Mouse (Mus musculus): ENCODE measurements around the gene Arhgap18. TPM values are rescaled to one million over a fixed set of nuclear protein-coding genes. Genes with fewer than 3 reads are reported as not detected.

Gene Arhgap18
- polyA plus RNA-seq, 1 experiment: 149 TPM

- TF ChIP-seq POLR2A (IDR thresholded peaks at IDR 0.05; ENCODE audit: borderline replicate concordance, low read depth, low read length) (no peak), CTCF (IDR thresholded peaks at IDR 0.05; ENCODE audit: low read depth, low read length) (no peak)
- Histone ChIP-seq H3K27ac (ENCODE audit: insufficient read depth, low read depth, low read length) (no peak overlapping the region), H3K4me1 (ENCODE audit: control insufficient read depth, insufficient read depth, low read length) (no peaks in the 10 kb centered on the region), H3K4me3 (ENCODE audit: insufficient read depth, low read length) (no peak overlapping the region)
Observed at GRCm38 (mm10) chr10:26889226-26889625, 136.0 kb downstream of the Arhgap18 start.

GRCm38 (mm10) chr10:26889754-26890153 is 136.5 kb downstream of the Arhgap18 start:
- H3K4me3 ChIP-seq (ENCODE audit: insufficient read depth, low read length): no peak overlapping the region
- no peaks in the 10 kb centered on the region for H3K4me1 ChIP-seq (ENCODE audit: control insufficient read depth, insufficient read depth, low read length)
- TF ChIP-seq POLR2A (IDR thresholded peaks at IDR 0.05; ENCODE audit: borderline replicate concordance, low read depth, low read length) (no peak), CTCF (IDR thresholded peaks at IDR 0.05; ENCODE audit: low read depth, low read length) (no peak)
- no peak overlapping the region for H3K27ac ChIP-seq (ENCODE audit: insufficient read depth, low read depth, low read length)

- Histone ChIP-seq H3K4me3 (ENCODE audit: insufficient read depth, low read length) (no peak overlapping the region), H3K27ac (ENCODE audit: insufficient read depth, low read depth, low read length) (no peak overlapping the region), H3K4me1 (ENCODE audit: control insufficient read depth, insufficient read depth, low read length) (peaks cover under 1% of the 10 kb centered on the region)
- TF ChIP-seq CTCF (IDR thresholded peaks at IDR 0.05; ENCODE audit: low read depth, low read length): peak; percentile 70
- TF ChIP-seq POLR2A (IDR thresholded peaks at IDR 0.05; ENCODE audit: borderline replicate concordance, low read depth, low read length): no peak
Observed at GRCm38 (mm10) chr10:26890269-26890955, 137.2 kb downstream of the Arhgap18 start.

- no peak for TF ChIP-seq CTCF (IDR thresholded peaks at IDR 0.05; ENCODE audit: low read depth, low read length)
- no peak overlapping the region for H3K4me3 ChIP-seq (ENCODE audit: insufficient read depth, low read length)
- H3K4me1 ChIP-seq (ENCODE audit: control insufficient read depth, insufficient read depth, low read length): peaks cover 6% of the 10 kb centered on the region
- H3K27ac ChIP-seq (ENCODE audit: insufficient read depth, low read depth, low read length): no peak overlapping the region
Observed at GRCm38 (mm10) chr10:26893091-26893490, 139.9 kb downstream of the Arhgap18 start.

GRCm38 (mm10) chr10:26895726-26896125 is 142.5 kb downstream of the Arhgap18 start:
- Histone ChIP-seq H3K4me1 (ENCODE audit: control insufficient read depth, insufficient read depth, low read length) (peaks cover 9% of the 10 kb centered on the region), H3K27ac (ENCODE audit: insufficient read depth, low read depth, low read length) (peak overlapping the region; percentile 34; the same call in 1 of the 2 replicates), H3K4me3 (ENCODE audit: insufficient read depth, low read length) (no peak overlapping the region)
- no peak for TF ChIP-seq POLR2A (IDR thresholded peaks at IDR 0.05; ENCODE audit: borderline replicate concordance, low read depth, low read length)
- no peak for TF ChIP-seq CTCF (IDR thresholded peaks at IDR 0.05; ENCODE audit: low read depth, low read length)

- Histone ChIP-seq H3K27ac (ENCODE audit: insufficient read depth, low read depth, low read length) (no peak overlapping the region), H3K4me1 (ENCODE audit: control insufficient read depth, insufficient read depth, low read length) (peaks cover 8% of the 10 kb centered on the region), H3K4me3 (ENCODE audit: insufficient read depth, low read length) (no peak overlapping the region)
- TF ChIP-seq CTCF (IDR thresholded peaks at IDR 0.05; ENCODE audit: low read depth, low read length) (no peak), POLR2A (IDR thresholded peaks at IDR 0.05; ENCODE audit: borderline replicate concordance, low read depth, low read length) (no peak)
Observed at GRCm38 (mm10) chr10:26900426-26900825, 147.2 kb downstream of the Arhgap18 start.

GRCm38 (mm10) chr10:26903781-26904180 is 150.6 kb downstream of the Arhgap18 start:
- H3K4me1 ChIP-seq (ENCODE audit: control insufficient read depth, insufficient read depth, low read length): peaks cover 2% of the 10 kb centered on the region; the same call in 1 of the 2 replicates
- TF ChIP-seq CTCF (IDR thresholded peaks at IDR 0.05; ENCODE audit: low read depth, low read length) (no peak), POLR2A (IDR thresholded peaks at IDR 0.05; ENCODE audit: borderline replicate concordance, low read depth, low read length) (no peak)
- H3K27ac ChIP-seq (ENCODE audit: insufficient read depth, low read depth, low read length): no peak overlapping the region
- H3K4me3 ChIP-seq (ENCODE audit: insufficient read depth, low read length): no peak overlapping the region

GRCm38 (mm10) chr10:26911176-26911575 is 158.0 kb downstream of the Arhgap18 start:
- TF ChIP-seq CTCF (IDR thresholded peaks at IDR 0.05; ENCODE audit: low read depth, low read length) (no peak), POLR2A (IDR thresholded peaks at IDR 0.05; ENCODE audit: borderline replicate concordance, low read depth, low read length) (no peak)
- H3K4me3 ChIP-seq (ENCODE audit: insufficient read depth, low read length): no peak overlapping the region
- no peak overlapping the region for H3K27ac ChIP-seq (ENCODE audit: insufficient read depth, low read depth, low read length)
- H3K4me1 ChIP-seq (ENCODE audit: control insufficient read depth, insufficient read depth, low read length): no peaks in the 10 kb centered on the region

- Histone ChIP-seq H3K27ac (ENCODE audit: insufficient read depth, low read depth, low read length) (no peak overlapping the region), H3K4me3 (ENCODE audit: insufficient read depth, low read length) (no peak overlapping the region), H3K4me1 (ENCODE audit: control insufficient read depth, insufficient read depth, low read length) (no peaks in the 10 kb centered on the region)
- TF ChIP-seq POLR2A (IDR thresholded peaks at IDR 0.05; ENCODE audit: borderline replicate concordance, low read depth, low read length) (no peak), CTCF (IDR thresholded peaks at IDR 0.05; ENCODE audit: low read depth, low read length) (no peak)
Observed at GRCm38 (mm10) chr10:26912112-26912797, 159.0 kb downstream of the Arhgap18 start.

- Histone ChIP-seq H3K4me1 (ENCODE audit: control insufficient read depth, insufficient read depth, low read length) (no peaks in the 10 kb centered on the region), H3K27ac (ENCODE audit: insufficient read depth, low read depth, low read length) (no peak overlapping the region), H3K4me3 (ENCODE audit: insufficient read depth, low read length) (no peak overlapping the region)
- no peak for TF ChIP-seq CTCF (IDR thresholded peaks at IDR 0.05; ENCODE audit: low read depth, low read length)
- no peak for TF ChIP-seq POLR2A (IDR thresholded peaks at IDR 0.05; ENCODE audit: borderline replicate concordance, low read depth, low read length)
Observed at GRCm38 (mm10) chr10:26912807-26913206, 159.6 kb downstream of the Arhgap18 start.

All from bone marrow macrophage, adult 2 months (primary cell).